Mouse (Mus musculus) left cerebral cortex, adult 11 months (tissue): ENCODE measurements around the gene Cdc42se1.
"Not testable (repeated sequence)": the region's sequence is repeated elsewhere in the genome, so short reads cannot be mapped to it uniquely, and the experiment has no call there.

Experiments used
- DNase-seq: peaks from one replicate; pipeline ENCODE4 v3.0.0; 2022; ENCODE audit warnings: low spot score

Cdc42se1 gene

DNA sequence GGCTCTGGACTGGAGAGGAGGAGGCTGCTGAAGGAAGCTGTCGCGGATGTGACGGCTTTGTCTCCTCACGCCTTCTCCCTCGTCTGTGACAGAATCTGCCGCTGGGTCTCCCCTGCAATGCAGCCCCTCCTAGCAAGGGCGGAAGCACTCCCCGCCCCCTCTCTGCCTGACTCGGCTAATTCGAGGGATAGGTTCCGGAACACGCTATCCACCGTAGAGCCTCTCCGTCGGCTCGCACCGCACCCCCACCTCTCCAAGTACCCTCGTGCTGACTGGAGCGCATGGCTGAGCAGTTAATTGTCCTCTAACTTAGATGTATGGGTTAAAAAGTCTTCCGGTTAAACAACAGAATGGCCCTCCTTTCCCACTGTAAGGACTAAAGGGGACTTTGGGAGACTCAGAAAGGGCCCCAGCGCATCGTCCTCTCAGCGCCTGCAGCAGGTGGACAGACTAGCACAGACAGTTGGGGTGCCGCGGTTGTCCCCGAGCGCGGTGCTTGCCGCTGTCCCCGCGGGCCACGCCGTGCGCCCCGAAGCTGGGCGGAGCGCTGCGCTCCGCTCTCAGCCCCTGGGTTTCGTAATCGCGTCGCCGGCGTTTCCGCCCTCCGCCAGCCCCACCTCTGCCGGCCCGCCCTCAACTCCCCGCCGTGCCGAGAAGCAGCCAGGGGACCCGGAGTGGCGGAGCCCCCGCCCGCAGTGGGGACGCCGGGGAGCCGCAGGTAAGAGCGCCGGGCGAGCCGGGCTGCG, at the start of gene Cdc42se1:
TSS of gene Cdc42se1 (plus strand) at position 585 of the 746 bp plus-strand sequence.
- peak; percentile 83 for DNase-seq

DNA sequence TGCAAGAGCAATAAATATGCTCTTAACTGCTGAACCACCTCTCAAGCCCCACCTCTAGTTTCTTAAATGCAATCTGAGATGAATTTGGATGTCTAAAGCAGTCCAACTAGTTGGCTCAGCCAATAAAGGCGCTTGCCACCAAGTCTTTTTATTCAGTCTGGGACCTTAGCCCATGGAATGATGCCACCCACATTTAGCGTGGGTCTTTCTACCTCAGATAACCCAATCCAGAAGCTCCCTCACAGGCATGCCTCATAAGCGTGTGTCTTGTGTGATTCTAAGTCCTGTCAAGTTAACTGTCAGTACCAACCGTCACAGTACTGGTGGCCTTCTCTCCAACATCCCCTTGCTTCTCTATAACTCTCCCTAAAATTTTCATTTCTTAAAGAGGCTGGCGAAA, 49.6 kb upstream of the Cdc42se1 start:
- no peak for DNase-seq

DNA sequence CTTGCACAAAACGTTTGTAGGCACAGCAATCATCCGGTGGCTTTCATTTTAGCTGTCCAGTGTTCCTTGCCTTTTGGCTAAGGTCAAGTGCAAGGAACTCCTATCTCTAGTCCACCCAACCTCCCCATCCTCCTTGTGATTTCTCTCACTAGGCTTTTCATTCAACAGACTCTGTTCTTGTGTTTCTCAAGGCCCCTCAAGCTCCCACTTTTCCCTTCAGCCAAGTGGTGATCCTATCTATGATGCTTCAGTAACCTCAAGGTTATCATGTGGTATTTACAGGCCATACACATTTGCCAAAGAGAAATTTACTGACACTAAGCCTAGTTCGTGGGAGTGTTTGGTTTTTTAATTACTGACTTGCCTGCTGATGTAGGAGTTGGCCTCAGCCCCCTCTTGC, 48.6 kb upstream of the Cdc42se1 start:
- no peak for DNase-seq

DNA sequence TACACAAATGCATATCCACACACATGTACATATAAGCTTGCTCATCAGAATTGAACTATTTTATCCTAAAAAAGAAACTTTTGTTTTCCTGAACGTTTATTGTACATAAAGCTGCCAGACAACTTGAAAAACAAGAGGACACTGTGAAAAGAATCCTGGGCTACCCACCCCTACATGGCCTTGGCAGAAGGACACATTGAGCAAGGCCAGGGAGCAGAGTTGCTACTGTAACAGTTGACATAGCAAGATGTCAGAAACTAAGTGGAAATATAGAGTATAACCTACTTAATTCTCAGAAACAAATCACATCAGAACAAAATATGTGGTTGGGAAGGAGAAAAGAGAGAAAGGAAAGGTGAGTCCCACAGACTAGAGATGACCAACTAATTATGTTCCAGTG, 46.7 kb upstream of the Cdc42se1 start:
- DNase-seq = no peak

DNA sequence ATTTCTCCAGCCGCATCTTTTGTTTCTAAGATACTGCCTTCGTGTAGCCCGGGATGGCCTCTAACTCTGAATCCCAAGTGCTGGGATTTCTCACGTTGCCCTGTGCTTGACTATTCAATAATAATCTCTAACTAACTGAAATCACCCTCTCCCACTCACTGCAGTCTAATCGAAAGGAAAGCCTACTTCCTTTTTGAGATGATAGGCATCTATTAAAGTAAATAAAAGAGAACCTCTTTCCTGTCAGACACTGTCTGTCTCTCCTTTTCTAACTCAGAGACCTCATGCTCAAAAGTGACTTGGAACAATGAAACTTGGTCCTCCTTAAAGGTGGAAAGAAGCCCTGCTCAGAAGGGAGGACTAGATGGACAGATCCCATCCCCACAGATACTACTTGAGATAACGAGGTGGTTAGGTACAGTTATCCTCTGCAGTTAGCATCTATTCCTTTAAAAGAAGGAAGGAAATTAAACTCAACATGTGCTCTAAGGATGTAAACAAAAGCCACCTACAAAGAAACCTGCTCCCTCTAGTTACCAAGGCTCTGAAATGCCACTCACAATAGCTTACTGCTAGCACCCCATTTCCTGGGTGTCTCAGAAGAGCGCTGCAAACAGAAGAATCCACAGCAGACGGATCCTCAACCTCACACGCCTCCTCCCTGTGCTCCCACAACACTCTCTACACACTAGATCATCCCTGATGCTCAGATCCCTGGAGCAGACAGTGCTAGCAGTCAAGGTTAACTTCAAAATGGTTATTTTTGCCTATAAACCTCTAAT, 43.5 kb upstream of the Cdc42se1 start:
- no peak for DNase-seq

DNA sequence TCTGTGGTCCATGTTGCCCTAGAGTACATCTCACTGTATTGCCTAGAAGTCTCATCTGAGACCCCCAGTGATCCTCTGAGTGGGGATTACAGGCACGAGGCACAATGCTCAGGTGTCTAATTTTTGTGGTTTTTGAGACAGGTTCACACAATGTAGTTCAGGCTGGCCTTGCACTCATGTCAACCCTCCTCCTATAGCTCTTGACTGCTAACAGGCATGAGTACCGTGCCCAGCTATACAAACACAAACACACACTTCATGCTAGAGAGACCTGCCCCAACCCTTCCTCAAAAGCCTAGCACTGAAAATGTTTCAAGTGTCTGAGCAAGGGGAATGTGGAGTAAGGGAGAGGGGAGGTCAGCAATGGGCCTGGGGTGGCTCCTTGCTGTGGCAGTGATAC, 42.4 kb upstream of the Cdc42se1 start:
- no peak for DNase-seq

DNA sequence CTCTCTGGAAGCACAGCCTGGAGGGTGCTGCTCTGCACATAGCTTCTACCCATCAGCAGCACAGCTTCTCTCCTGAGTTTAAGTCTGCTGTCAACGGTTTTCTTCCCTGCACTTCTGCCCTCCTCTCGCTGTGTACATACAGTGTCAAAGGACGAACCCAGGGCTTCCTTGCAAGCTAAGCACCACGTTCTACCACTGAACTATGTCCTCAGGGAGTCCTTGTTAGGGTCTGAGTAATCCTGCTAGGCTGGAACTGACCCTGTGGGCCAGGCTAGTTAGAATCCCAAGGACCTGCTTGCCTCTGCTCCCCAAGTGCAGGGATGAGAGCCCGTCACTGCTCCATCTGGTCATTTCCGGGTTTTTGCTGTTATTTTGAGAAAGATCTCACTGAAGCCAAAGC, 41.6 kb upstream of the Cdc42se1 start:
- DNase-seq = no peak

DNA sequence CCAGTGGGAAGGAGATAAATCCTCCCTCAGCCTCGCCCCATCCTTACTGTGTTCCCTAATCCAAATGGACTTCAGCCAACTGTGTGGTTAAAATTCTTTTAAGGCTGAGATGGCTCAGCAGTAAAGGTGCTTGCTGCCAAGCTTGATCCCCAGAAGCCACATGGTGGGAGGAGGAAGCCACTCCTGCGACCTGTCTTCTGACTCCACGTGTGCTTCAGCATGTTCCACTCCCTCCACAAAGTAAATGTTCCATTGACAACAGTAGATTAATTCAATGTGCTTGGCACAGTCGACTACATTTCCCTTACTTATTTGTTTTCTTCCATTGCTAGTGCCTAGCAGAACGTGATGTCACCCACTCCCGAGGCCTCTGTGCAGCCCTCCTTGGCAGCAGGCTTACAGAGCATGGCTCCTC, 33.8 kb upstream of the Cdc42se1 start:
- DNase-seq = no peak

DNA sequence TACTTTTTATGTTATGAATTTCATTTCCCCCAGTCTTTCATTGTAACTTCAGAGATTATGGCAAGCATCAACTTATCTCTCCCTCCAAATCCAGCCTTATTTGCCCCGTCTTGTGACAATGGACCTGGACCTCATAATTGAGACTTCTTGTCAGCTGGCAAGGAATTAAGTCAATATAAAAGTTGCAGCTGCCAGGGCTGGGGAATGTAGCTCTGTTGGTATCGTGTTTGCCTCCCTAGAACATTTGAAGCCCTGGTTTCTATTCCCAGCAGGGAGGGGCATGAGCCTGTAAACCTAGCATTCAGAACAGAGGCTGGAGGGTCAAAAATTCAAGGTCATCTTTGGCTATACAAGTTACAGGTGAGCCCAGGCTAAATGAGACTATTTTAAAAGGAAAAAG, 32.8 kb upstream of the Cdc42se1 start:
- no peak for DNase-seq

DNA sequence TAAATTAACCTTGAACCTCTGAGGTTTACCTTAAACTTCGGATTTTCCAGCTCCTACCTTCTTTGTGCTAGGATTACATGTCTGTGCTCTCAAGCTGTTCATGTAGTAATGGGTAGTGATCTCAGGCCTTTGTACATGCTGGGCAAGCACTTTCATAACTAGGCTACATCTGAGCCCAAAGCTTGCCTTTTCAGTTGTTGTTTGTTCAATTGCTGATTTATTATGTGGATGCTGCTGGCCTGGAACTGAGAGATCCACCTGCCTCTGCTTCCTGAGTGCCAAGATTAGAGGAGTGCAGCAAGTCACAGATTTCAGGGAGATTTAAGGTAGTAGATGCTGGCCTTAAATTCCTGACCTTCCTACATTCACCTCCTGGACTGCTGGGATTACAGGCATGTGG, 29.4 kb upstream of the Cdc42se1 start:
- no peak for DNase-seq

DNA sequence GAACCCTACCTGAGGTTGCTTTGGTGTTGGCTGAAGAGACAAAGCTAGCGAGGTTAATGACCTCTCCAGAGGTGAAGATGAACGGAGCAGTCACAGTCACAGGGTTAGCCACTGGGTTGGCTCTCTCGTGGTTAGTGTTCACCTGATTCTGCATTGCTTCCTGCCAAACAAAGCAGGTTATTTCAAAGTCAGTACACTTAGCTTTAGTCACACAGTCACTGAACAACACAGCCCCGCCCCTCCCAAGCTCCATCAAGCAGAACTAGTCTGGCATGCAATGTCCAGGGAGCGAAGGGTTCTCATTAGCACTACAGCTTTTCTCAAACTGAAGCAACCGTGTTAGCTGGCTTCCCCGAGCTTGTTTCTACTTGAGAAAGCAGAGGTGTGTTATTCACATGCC, 28.4 kb upstream of the Cdc42se1 start:
- DNase-seq = no peak

DNA sequence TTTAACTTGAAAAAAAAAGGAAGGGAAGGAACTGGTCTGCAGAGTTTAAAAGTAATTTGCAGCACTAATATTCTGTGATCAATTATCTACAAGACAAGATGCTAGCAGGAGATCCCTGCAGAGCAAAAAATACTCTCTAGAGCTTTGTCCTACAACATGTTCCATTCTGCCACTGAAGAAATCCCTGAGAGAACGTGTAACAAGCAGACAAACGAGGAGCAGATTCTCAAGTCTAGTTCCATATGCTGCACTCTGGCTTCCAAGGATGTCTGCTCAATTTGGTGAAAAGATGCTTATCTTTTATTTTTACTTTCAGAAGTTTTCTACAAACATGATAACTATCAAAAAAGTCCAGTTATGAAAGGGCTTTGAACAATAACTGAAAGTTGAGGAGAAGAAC, 28.0 kb upstream of the Cdc42se1 start:
- DNase-seq = no peak

DNA sequence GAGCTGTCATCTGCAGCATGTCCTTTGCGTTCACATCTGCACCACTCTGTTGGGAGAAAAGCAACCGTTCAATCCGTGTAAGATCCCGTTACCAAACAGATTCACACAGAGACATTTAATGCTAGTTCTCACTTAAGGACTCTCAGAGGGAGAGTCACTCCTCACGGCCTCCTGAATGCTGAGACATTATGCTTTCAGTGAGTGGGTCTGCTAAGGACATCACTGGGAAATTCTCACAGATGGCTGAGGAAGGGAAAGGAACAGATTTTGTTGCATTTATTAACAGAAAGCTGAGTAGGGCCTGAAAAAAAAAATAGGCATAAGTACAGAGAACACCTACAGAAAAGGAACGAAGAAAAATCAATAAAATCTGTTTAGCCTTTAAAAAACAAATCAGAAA, 24.7 kb upstream of the Cdc42se1 start:
- no peak for DNase-seq

DNA sequence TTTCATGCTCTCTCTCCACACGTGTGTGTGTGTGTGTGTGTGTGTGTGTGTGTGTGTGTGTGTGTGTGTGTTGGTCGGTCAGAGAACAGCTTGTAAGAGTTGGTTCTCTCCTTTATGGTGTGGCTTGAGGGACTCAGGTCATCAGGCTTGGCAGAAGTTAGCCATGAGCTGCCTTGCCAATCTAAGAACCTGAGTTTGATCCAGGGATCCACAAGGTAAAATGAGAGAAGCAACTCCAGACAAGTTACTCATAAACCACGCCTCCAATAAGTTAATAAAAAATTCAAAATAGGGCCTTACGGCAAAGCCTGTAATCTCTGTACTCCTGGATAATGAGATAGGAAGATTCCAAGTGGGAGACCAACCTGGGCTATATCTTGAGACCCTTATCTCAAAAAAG, 20.2 kb upstream of the Cdc42se1 start:
- DNase-seq = no peak

DNA sequence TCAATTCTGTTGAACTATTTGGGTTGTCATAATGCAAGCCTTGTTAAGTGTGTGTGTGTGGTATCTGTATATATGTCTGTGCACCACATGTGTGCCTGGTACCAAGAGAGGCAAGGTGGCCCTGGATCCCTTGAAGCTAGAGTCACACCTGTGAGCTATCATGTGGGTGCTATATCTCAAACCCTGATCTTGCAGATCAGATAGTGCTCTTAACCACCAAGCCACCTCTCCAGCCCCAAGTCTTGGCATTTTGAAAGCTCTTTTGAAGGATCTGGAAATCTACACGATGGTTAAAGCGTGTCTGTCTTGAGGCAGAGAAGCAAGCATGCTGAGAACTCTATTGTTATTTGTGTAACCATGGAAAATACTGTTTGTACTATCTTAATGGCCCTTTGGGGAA, 17.9 kb upstream of the Cdc42se1 start:
- no peak for DNase-seq

DNA sequence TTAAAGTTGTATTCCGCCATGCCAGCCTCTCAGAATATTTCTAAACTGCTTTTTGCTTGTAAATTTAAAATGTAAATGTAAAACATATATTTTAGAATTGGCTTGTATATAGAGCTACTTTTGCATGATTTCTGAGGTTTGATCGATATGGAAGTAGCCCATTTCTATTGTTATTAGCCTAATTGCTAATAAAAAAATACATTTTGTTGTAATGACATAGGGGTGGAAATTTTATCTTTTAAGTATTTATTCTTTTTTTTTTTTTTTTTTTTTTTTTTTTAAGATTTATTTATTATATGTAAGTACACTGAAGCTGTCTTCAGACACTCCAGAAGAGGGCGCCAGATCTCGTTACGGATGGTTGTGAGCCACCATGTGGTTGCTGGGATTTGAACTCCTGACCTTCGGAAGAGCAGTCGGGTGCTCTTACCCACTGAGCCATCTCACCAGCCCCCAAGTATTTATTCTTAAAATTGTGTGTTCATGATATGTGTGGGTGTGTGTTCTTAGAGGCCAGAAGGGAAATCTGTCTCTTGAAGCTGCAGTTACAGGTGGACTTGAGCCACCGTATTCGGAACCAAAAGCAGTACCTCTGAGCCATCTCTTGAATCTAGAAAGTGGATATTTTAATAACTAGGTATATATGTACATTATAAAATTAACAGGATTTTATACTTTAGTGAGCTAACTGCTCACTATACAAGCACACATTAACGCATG, 15.5 kb upstream of the Cdc42se1 start:
- DNase-seq = not testable (repeated sequence)

DNA sequence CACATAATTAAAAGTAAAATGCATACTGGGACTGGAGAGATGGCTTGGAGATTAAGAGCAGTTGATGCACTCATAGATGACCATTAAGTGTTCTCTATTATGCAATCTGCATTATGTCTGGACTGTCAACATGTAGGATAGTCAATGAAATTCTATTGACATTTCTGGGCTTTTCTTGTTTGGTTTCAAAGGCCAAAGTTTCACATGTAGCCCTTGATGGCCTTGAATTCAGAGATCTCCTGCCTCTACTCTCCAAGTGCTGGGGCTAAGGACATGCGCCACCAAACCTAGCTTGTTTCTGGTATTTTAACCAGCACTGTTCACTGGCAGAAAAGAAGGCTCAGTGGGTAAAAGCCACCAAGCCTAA, 14.9 kb upstream of the Cdc42se1 start:
- DNase-seq = no peak

DNA sequence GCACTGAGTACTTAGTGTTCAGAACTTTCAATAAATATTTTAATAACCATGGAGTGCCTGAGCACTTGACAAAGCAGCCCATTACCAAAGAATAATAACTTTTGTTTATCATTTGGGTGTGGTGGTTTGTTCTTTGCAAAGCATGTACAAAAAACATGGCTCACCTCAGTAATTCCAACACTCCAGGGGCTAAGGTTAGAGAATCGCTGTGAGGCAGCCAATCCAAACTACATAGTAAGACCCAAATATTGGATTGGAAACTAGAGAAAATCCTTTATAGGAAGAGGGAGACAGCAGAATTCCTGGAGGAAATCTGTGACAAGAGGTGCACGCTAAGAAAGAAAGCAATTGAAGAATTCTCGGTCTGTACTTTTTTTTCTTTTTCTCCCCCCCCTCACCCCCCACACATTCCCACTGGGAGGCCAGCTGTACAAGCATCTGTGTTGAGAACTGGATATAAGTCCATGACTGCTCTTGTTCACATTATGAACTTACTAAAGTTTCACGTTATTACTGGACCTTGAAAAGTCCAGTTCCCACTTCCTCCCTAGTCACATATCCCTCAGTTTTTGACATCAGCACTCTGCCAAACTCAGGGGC, 11.8 kb upstream of the Cdc42se1 start:
- DNase-seq = no peak

DNA sequence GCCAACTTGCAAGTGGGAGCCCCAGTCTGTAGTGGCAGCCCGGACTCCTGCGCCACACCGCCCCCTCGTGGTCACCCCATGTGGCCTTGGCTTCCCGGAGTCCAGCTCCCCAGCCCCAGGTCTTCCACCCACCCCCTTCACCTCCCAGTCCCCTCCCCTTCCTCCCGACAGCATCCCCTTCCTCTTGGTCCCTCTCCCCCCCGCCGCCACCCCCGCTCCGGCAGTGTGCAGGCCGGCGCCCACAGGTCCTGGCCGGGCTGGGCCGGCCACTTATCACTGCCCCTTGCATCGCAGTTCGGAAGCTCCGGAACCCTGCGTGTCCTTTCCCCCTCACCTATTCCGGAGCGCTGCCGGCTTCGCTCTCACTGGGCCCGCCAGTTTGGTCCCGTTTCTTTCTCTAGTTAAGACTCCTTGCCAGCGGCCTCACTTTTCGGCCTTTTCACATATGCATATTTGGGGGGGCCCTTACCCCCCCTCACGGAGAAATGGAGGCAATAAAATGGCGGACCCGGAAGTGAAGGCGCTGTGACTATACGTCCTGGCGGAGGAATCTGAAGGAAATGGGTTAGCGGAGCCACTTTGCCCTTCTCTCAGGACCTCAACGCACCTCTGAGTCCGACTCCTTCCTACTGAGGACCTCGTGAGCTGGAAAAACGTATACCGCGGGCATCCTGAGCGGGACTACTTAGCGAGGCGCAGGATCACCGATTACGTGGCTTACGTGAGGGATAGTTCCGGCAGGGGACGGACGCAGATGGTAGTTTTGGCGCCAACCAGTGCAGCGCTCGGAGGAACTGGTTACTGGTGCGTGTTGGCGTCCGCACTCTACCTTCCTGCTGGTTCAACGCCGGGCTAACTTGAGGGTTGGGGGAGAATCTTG, 11.0 kb upstream of the Cdc42se1 start, which contains the start of gene Gabpb2:
TSS of gene Gabpb2 (minus strand) at position 662 of the 880 bp plus-strand sequence.
- DNase-seq = peak; percentile 84

DNA sequence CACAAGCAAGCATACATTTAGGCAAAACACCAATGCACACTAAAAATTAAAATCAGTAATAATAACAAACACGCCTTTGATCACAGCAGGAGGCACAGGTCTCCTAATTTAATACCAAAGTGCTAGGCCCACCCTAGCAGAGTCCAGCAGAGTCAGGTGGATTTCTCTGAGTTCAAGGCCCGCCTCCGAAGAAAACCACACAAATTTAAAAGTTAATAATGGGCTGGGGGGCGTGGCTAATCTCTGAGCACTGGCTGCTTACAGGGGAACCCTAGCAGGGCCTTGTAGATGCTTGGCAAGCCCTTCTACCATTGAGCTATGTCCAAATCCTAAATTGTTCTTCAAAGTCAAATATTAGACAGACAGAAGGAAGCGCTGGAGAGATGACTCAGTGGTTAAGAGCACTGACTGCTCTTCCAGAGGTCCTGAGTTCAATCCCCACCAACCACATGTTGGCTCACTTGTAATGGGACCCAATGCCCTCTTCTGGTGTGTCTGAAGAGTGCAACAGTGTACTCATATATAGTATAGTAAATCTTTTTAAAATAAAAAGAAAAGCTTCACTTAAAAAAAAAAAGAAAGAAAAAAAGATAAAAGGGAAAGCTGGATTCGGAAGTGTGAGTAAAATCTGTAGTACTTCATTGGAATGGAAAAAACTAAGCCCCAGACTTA, 9.9 kb upstream of the Cdc42se1 start:
- no peak for DNase-seq

DNA sequence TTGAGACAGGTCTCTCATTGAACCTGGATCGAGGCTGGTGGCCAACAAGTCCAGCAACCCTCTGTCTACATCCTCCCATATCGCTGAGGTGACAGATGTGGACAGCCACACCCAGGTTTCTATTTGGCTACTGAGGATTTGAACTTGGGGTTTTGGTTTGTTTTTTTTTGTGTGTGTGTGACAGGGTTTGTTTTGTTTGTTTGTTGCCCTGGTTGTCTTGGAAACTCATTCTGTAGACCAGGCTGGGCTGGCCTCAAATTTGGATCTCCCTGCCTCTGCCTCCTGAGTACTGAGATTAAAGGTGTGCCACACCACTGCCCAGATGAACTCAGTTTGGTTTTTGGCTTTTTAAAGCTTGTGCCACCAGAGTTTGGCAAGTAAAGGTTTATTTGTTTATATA, 5.5 kb upstream of the Cdc42se1 start:
- DNase-seq = no peak
